Mouse (Mus musculus) cerebellum, adult 2 months (tissue): Measurements from ENCODE around the gene Armc2.

Source experiments
- CTCF ChIP-seq: fragments of 200-500 bp; IDR thresholded peaks from 2 replicates; pipeline ENCODE4 v1.5.1; 2011; ENCODE audit warnings: low read depth, mild to moderate bottlenecking, control low read depth, low read length, moderate library complexity, borderline replicate concordance; ENCODE audit not compliant: insufficient read depth
- POLR2A ChIP-seq: fragments of 200-500 bp; IDR thresholded peaks from 2 replicates; pipeline ENCODE4 v1.6.1; 2011; ENCODE audit warnings: low read length, control low read depth, borderline replicate concordance; ENCODE audit not compliant: insufficient read depth

DNA sequence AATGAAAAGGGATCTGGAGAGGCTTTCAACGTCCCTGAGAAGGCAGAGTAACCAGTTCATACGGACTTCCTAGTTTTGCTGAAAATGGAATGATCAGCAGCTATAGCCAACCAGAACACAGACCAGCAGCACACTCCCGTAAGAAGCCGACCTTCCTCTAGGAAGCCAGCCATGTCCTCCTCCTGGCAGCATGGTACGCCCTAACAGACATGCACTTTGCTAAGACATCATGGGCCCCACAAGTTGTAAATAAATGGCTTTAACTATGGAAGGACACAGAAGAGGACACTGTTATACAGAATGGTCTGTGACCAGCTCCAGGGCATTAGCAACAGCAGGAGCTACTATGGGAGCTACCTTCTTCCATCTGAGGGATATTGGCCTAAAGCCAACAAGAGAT is 85.3 kb downstream of the Armc2 start:
- TF ChIP-seq CTCF (no peak), POLR2A (no peak)
